Mouse (Mus musculus) cerebellum, adult 2 months (tissue): ENCODE data around the gene Ociad2.

Source experiments
- CTCF ChIP-seq: fragments of 200-500 bp; IDR thresholded peaks from 2 replicates; pipeline ENCODE4 v1.5.1; 2011; ENCODE audit warnings: low read depth, mild to moderate bottlenecking, control low read depth, low read length, moderate library complexity, borderline replicate concordance; ENCODE audit not compliant: insufficient read depth
- POLR2A ChIP-seq: fragments of 200-500 bp; IDR thresholded peaks from 2 replicates; pipeline ENCODE4 v1.6.1; 2011; ENCODE audit warnings: low read length, control low read depth, borderline replicate concordance; ENCODE audit not compliant: insufficient read depth

- TF ChIP-seq CTCF (no peak), POLR2A (no peak)
Observed at GRCm38 (mm10) chr5:73376041-73376440, 35.2 kb upstream of the Ociad2 start.
